Mouse (Mus musculus) splenic B cell, adult 2 months (primary cell): ENCODE data around the gene Dusp12.

ENCODE experiments used
- DNase-seq: peaks from one replicate; pipeline ENCODE4 v3.0.0-alpha.2; 2011; ENCODE audit warnings: low read depth, low spot score
- H3K27me3 ChIP-seq: 2 replicates; pipeline ENCODE4 v1.6.1; 2012; ENCODE audit warnings: mild to moderate bottlenecking, low read length, moderate library complexity, mixed read lengths; ENCODE audit not compliant: control insufficient read depth, poor library complexity, insufficient read depth, severe bottlenecking
- H3K36me3 ChIP-seq: 2 replicates; pipeline ENCODE4 v1.6.1; 2012; ENCODE audit warnings: mild to moderate bottlenecking, low read length, moderate library complexity, mixed read lengths; ENCODE audit not compliant: control insufficient read depth, poor library complexity, insufficient read depth, severe bottlenecking

Dusp12 gene

DNA sequence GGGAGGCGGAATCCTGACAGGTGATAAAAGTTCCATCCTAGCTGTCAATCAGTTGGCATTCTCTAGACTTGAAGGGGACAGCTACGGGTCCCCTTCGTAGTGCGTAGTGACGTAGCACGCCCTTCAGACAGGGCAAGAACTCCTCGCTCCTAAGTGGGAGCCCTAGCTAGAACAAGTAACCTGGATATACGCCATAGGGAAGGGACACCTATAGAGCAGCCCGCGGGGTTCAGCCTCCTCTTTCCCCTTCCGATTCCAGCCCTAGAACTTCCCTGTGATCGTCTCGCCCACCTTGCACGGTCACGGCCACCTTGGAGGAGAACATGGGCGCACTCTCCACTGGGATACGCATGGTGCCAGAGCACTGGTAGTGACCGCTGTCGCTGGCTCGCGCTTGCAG, 23.0 kb upstream of the Dusp12 start:
- Histone ChIP-seq H3K36me3 (no peaks in the 10 kb centered on the region), H3K27me3 (no peaks in the 10 kb centered on the region)
- no peak for DNase-seq

GRCm38 (mm10) chr1:170907456-170908191, 22.3 kb upstream of the Dusp12 start:
- H3K27me3 ChIP-seq, result no peaks in the 10 kb centered on the region
- peak; percentile 70 for DNase-seq

DNA sequence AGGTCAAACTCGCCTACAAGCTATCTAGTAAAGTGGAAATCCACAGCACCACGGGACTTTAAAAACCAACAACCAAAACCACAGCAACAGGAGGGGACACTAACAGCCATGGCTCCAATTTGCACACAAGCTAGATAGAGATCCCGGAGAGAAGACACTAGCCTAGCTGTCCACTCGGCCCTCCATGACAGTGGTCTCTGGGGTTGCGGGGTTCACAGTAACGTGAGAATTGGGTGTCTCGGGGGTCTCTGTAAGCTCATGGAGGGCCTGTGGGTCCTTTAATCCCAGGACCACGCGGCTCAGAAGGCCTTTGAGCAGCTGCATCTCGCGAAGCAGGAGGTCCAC, 21.7 kb upstream of the Dusp12 start:
- Histone ChIP-seq H3K27me3 (no peaks in the 10 kb centered on the region), H3K36me3 (no peaks in the 10 kb centered on the region)
- DNase-seq, result no peak

More at GRCm38 (mm10) chr1:170907456-170908191, 22.3 kb upstream of the Dusp12 start:
- H3K36me3 ChIP-seq, result no peaks in the 10 kb centered on the region

GRCm38 (mm10) chr1:170903485-170903884, 18.1 kb upstream of the Dusp12 start:
- no peaks in the 10 kb centered on the region for H3K36me3 ChIP-seq
- no peaks in the 10 kb centered on the region for H3K27me3 ChIP-seq
- no peak for DNase-seq

GRCm38 (mm10) chr1:170901536-170902238, 16.3 kb upstream of the Dusp12 start:
- peak; percentile 92 for DNase-seq
- H3K27me3 ChIP-seq, result no peaks in the 10 kb centered on the region
- no peaks in the 10 kb centered on the region for H3K36me3 ChIP-seq

- Histone ChIP-seq H3K36me3 (no peaks in the 10 kb centered on the region), H3K27me3 (no peaks in the 10 kb centered on the region)
- DNase-seq, result peak; percentile 89
Measured at GRCm38 (mm10) chr1:170900799-170901467, 15.6 kb upstream of the Dusp12 start.

DNA sequence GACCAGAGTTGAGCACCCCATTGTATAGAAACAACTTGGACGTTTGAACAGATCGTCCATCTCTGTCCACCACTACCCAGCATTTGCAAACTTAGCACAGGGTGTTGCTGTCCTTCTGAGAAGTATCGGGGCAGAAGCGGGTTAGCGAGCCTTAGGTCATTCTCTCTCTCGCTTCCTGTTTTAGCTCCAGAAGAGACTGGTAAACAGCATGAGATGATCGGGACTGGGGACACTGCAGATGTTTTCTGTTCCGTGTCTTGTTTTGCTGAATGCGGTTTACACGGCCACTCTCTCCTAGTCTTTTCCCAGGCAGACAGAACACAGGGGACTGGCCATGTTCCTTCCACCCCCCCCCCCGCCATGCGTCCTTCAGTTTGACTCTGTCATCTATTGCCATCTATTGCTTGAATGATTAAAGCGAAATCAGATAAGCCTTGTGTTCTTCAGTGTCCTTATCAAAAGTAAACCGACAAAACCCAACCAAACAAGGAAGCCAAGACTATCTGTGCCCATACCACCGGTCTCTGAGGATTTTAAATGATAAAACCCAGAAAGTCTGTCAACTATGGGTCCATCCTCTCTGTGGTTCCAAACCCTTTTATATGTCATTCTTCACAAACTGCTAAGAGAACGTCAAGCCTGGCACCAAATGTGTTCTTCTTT, 13.2 kb upstream of the Dusp12 start:
- peak; percentile 49 for DNase-seq
- Histone ChIP-seq H3K27me3 (no peaks in the 10 kb centered on the region), H3K36me3 (no peaks in the 10 kb centered on the region)

- Histone ChIP-seq H3K36me3 (no peaks in the 10 kb centered on the region), H3K27me3 (no peaks in the 10 kb centered on the region)
- peak; percentile 74 for DNase-seq
Measured at GRCm38 (mm10) chr1:170896651-170897281, 11.4 kb upstream of the Dusp12 start.

GRCm38 (mm10) chr1:170894603-170895602, 9.6 kb upstream of the Dusp12 start:
- peak; percentile 85 for DNase-seq
- H3K36me3 ChIP-seq, result no peaks in the 10 kb centered on the region
- no peaks in the 10 kb centered on the region for H3K27me3 ChIP-seq

GRCm38 (mm10) chr1:170892279-170892678, 6.9 kb upstream of the Dusp12 start:
- Histone ChIP-seq H3K36me3 (no peaks in the 10 kb centered on the region), H3K27me3 (no peaks in the 10 kb centered on the region)
- DNase-seq, result no peak

DNA sequence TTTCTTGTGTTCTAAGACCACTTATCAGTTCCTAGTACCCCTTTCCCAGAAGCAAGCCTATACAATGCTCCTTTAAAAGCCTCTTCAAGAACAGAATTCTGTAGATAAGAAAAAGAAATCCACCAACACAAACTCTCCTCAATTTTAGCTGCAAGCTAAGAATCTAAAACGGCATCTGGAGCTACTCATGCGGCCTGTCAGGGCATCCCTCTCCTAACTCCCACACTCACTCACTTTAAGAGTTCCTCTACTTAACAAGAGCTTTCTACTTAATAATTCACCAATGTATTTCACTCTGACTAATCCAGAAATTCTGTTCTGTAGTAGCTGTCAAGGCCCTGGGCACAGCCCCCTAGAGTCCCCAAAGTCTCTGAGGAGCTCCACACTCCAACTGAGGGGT, 6.3 kb upstream of the Dusp12 start:
- H3K27me3 ChIP-seq, result no peaks in the 10 kb centered on the region

GRCm38 (mm10) chr1:170889310-170889709, 4.0 kb upstream of the Dusp12 start:
- Histone ChIP-seq H3K27me3 (no peaks in the 10 kb centered on the region), H3K36me3 (no peaks in the 10 kb centered on the region)
- no peak for DNase-seq

More for the DNA sequence above, 6.3 kb upstream of the Dusp12 start:
- DNase-seq, result no peak
- no peaks in the 10 kb centered on the region for H3K36me3 ChIP-seq

GRCm38 (mm10) chr1:170886044-170886458, 711 bp upstream of the Dusp12 start:
- Histone ChIP-seq H3K27me3 (no peaks in the 10 kb centered on the region), H3K36me3 (no peaks in the 10 kb centered on the region)
- no peak for DNase-seq
